Mouse (Mus musculus) heart, embryonic 11.5 days (tissue): ENCODE measurements around the gene Prdm2. TPM values are rescaled to one million over a fixed set of nuclear protein-coding genes. Genes with fewer than 3 reads are reported as not detected.

Experiments
- ATAC-seq: fragments of 200-750 bp; cut with Nextera tagmentation; replicated peaks from 2 replicates; pipeline ENCODE4 v1.8.0; 2017; ENCODE audit warnings: moderate library complexity; ENCODE audit not compliant: insufficient number of reproducible peaks, low FRiP score, low TSS enrichment
- H3K27ac ChIP-seq: fragments of 300-500 bp; sonication (generic); 2 replicates; pipeline ENCODE4 v1.5.1; 2014; ENCODE audit warnings: mild to moderate bottlenecking, low read depth, low read length
- H3K27me3 ChIP-seq: fragments of 300-500 bp; sonication (generic); 2 replicates; pipeline ENCODE4 v1.6.1; 2014; ENCODE audit warnings: mild to moderate bottlenecking, low read length, mixed read lengths; ENCODE audit not compliant: control insufficient read depth, insufficient read depth
- H3K36me3 ChIP-seq: fragments of 300-500 bp; sonication (generic); 2 replicates; pipeline ENCODE4 v1.6.1; 2014; ENCODE audit warnings: mild to moderate bottlenecking, low read length, moderate library complexity, mixed read lengths; ENCODE audit not compliant: control insufficient read depth, insufficient read depth
- H3K4me1 ChIP-seq: fragments of 300-500 bp; sonication (generic); 2 replicates; pipeline ENCODE4 v1.6.1; 2014; ENCODE audit warnings: low read length; ENCODE audit not compliant: control insufficient read depth, insufficient read depth
- H3K4me2 ChIP-seq: fragments of 300-500 bp; sonication (generic); 2 replicates; pipeline ENCODE4 v1.6.1; 2014; ENCODE audit warnings: mild to moderate bottlenecking, moderate library complexity
- H3K4me3 ChIP-seq: fragments of 300-500 bp; sonication (generic); 2 replicates; pipeline ENCODE4 v1.5.1; 2014; ENCODE audit warnings: low read depth, low read length
- H3K9ac ChIP-seq: fragments of 300-500 bp; sonication (generic); 2 replicates; pipeline ENCODE4 v1.6.1; 2014; ENCODE audit warnings: mild to moderate bottlenecking, low read depth, low read length, moderate library complexity
- H3K9me3 ChIP-seq: fragments of 300-500 bp; sonication (generic); replicated peaks from 2 replicates; pipeline ENCODE4 v1.6.1; 2016; ENCODE audit warnings: low read length; ENCODE audit not compliant: control insufficient read depth
- WGBS: fragments of 180-500 bp; shearing (Covaris S2); extraction: QIAGEN DNeasy Blood & Tissue Kit; methylation state at CpG from one replicate; pipeline ENCODE4 v1.1.7; 2014; ENCODE audit not compliant: insufficient replicate concordance; 5-methylcytosine and 5-hydroxymethylcytosine counted together
- polyA plus RNA-seq: library from polyadenylated mRNA; unstranded; fragments of >200 nt; fragmentation: Nextera tagmentation; extraction: Ambion mirVana; gene quantifications from 2 replicates; pipeline ENCODE4 v1.2.1, GENCODE M21; 2014

Gene Prdm2
- polyA plus RNA-seq, 1 experiment from 2014 or later = 11.0 TPM

- H3K9ac ChIP-seq = no peak overlapping the region
- H3K27ac ChIP-seq = no peak overlapping the region
- no peaks in the 10 kb centered on the region for H3K27me3 ChIP-seq
- H3K4me2 ChIP-seq = no peak overlapping the region
- peaks cover 4% of the 10 kb centered on the region; the same call in 1 of the 2 replicates for H3K4me1 ChIP-seq
- 93% methylated on average over 7 of the region's 7 CpGs for WGBS
- no peaks in the 10 kb centered on the region for H3K9me3 ChIP-seq
- no peak for ATAC-seq
- H3K4me3 ChIP-seq = no peak overlapping the region
- peaks cover 43% of the 10 kb centered on the region for H3K36me3 ChIP-seq
Measured at GRCm38 (mm10) chr4:143132433-143132832, 80.4 kb downstream of the Prdm2 start.

DNA sequence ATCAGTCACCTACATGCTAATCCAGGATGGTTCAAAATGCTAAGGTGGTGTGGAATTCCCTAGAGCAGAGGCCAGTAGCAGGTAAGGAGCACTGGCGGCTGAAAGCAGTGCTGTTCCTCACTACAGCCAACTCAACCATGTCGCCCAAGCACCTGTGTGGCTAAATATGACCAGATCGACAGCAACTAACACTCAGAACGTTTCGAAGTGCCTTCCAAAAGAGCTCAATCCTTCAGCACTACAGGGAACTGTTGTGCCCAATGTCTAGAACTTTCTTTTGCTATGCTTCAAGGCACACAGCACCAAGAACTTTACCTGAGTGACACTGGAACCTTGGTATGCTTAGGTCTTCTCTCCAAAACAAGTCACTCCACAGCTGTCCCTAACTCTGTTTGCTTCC is 82.4 kb downstream of the Prdm2 start:
- 89% methylated on average over 5 of the region's 5 CpGs for WGBS

DNA sequence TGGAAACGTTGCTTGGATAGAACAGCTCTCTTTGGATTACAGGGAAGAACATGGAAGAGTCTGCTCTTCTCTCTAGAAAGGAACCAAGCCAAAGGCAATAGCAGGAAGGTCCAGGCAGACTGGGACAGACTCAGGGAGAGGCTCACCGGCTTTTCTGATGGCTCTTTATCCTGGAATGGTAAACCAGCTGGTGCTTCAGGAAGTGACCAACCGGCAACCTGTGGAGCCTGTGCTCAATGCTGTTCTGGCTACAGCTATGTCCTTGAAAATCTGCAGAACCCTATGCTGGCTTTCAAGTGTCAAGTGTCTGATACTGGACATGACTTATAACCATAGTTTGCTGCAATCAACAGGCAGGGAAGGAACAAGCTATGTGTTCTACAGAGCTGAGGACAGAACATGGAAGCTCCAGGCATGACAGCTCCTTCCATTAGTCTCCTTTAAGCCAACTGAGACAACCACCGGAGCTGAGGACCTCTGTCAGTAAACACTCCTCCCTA is 83.5 kb downstream of the Prdm2 start:
- no peak for ATAC-seq
- H3K36me3 ChIP-seq = peaks cover 33% of the 10 kb centered on the region

More for the DNA sequence above, 82.4 kb downstream of the Prdm2 start:
- Histone ChIP-seq H3K9ac (no peak overlapping the region), H3K4me2 (no peak overlapping the region), H3K9me3 (no peaks in the 10 kb centered on the region), H3K27me3 (no peaks in the 10 kb centered on the region), H3K36me3 (peaks cover 39% of the 10 kb centered on the region), H3K4me1 (peaks cover 4% of the 10 kb centered on the region; the same call in 1 of the 2 replicates), H3K27ac (no peak overlapping the region), H3K4me3 (no peak overlapping the region)
- ATAC-seq = no peak

GRCm38 (mm10) chr4:143127171-143127570 is 85.6 kb downstream of the Prdm2 start:
- Histone ChIP-seq H3K27ac (no peak overlapping the region), H3K4me1 (peaks cover 24% of the 10 kb centered on the region), H3K4me3 (no peak overlapping the region), H3K9ac (no peak overlapping the region), H3K27me3 (no peaks in the 10 kb centered on the region), H3K4me2 (no peak overlapping the region), H3K9me3 (no peaks in the 10 kb centered on the region), H3K36me3 (peaks cover 15% of the 10 kb centered on the region)
- 79% methylated on average over 5 of the region's 5 CpGs for WGBS
- no peak for ATAC-seq

More for the DNA sequence above, 83.5 kb downstream of the Prdm2 start:
- Histone ChIP-seq H3K9me3 (no peaks in the 10 kb centered on the region), H3K27ac (no peak overlapping the region), H3K4me2 (no peak overlapping the region), H3K9ac (no peak overlapping the region), H3K4me3 (no peak overlapping the region), H3K4me1 (peaks cover 4% of the 10 kb centered on the region; the same call in 1 of the 2 replicates), H3K27me3 (no peaks in the 10 kb centered on the region)
- 76% methylated on average over 4 of the region's 4 CpGs for WGBS

- no peak overlapping the region for H3K4me3 ChIP-seq
- no peak overlapping the region for H3K9ac ChIP-seq
- peaks cover 24% of the 10 kb centered on the region for H3K4me1 ChIP-seq
- H3K36me3 ChIP-seq = peaks cover 8% of the 10 kb centered on the region
- WGBS = 95% methylated on average over 14 of the region's 14 CpGs
- H3K4me2 ChIP-seq = no peak overlapping the region
- H3K9me3 ChIP-seq = no peaks in the 10 kb centered on the region
- ATAC-seq = no peak
- no peaks in the 10 kb centered on the region for H3K27me3 ChIP-seq
- H3K27ac ChIP-seq = no peak overlapping the region
Measured at GRCm38 (mm10) chr4:143126476-143126875, 86.3 kb downstream of the Prdm2 start.

- Histone ChIP-seq H3K4me3 (no peak overlapping the region), H3K27me3 (no peaks in the 10 kb centered on the region), H3K4me1 (peaks cover 24% of the 10 kb centered on the region), H3K27ac (no peak overlapping the region), H3K9me3 (no peaks in the 10 kb centered on the region), H3K9ac (no peak overlapping the region), H3K4me2 (no peak overlapping the region), H3K36me3 (peaks cover 8% of the 10 kb centered on the region; the same call in 1 of the 2 replicates)
- WGBS = 82% methylated on average over 6 of the region's 6 CpGs
- ATAC-seq = no peak
Measured at GRCm38 (mm10) chr4:143125290-143125689, 87.5 kb downstream of the Prdm2 start.

GRCm38 (mm10) chr4:143123043-143123442 is 89.8 kb downstream of the Prdm2 start:
- no peak for ATAC-seq
- Histone ChIP-seq H3K4me2 (no peak overlapping the region), H3K9me3 (no peaks in the 10 kb centered on the region), H3K27me3 (no peaks in the 10 kb centered on the region), H3K36me3 (peaks cover 3% of the 10 kb centered on the region; the same call in 1 of the 2 replicates), H3K9ac (no peak overlapping the region), H3K4me3 (no peak overlapping the region), H3K4me1 (peaks cover 20% of the 10 kb centered on the region), H3K27ac (no peak overlapping the region)
- WGBS = 46% methylated on average over 10 of the region's 10 CpGs

GRCm38 (mm10) chr4:143121174-143121573 is 91.6 kb downstream of the Prdm2 start:
- no peak overlapping the region for H3K4me2 ChIP-seq
- no peaks in the 10 kb centered on the region for H3K9me3 ChIP-seq
- ATAC-seq = no peak
- H3K27me3 ChIP-seq = no peaks in the 10 kb centered on the region
- 89% methylated on average over 3 of the region's 3 CpGs for WGBS
- no peak overlapping the region for H3K4me3 ChIP-seq
- no peak overlapping the region for H3K27ac ChIP-seq
- no peaks in the 10 kb centered on the region for H3K36me3 ChIP-seq
- H3K4me1 ChIP-seq = peaks cover 20% of the 10 kb centered on the region
- no peak overlapping the region for H3K9ac ChIP-seq

- H3K9ac ChIP-seq = no peak overlapping the region
- no peaks in the 10 kb centered on the region for H3K9me3 ChIP-seq
- 89% methylated on average over 8 of the region's 8 CpGs for WGBS
- no peaks in the 10 kb centered on the region for H3K36me3 ChIP-seq
- no peak for ATAC-seq
- H3K27ac ChIP-seq = no peak overlapping the region
- no peaks in the 10 kb centered on the region for H3K27me3 ChIP-seq
- no peak overlapping the region for H3K4me2 ChIP-seq
- peaks cover 20% of the 10 kb centered on the region for H3K4me1 ChIP-seq
- H3K4me3 ChIP-seq = no peak overlapping the region
Measured at GRCm38 (mm10) chr4:143120008-143120407, 92.8 kb downstream of the Prdm2 start.
